Mouse (Mus musculus) testis, adult 2 months (tissue): ENCODE measurements at regions not wholly inside any gene's neighbourhood (a gene's known extent, or its start where the extent isn't known, plus 50 kb on each side); places are given as distances from the start of the nearest gene placed in this dataset.

Experiments used
- H3K27ac ChIP-seq: fragments of 200-500 bp; 2 replicates; pipeline ENCODE4 v1.5.1; 2012; ENCODE audit warnings: low read depth, low read length; ENCODE audit not compliant: control insufficient read depth, insufficient read depth
- H3K27me3 ChIP-seq: fragments of 200-500 bp; 2 replicates; pipeline ENCODE4 v1.6.1; 2012; ENCODE audit warnings: mild to moderate bottlenecking, low read length, moderate library complexity; ENCODE audit not compliant: control insufficient read depth, insufficient read depth
- H3K36me3 ChIP-seq: fragments of 200-500 bp; 2 replicates; pipeline ENCODE4 v1.6.1; 2012; ENCODE audit warnings: mild to moderate bottlenecking, low read length; ENCODE audit not compliant: control insufficient read depth, insufficient read depth
- H3K4me1 ChIP-seq: fragments of 200-500 bp; 2 replicates; pipeline ENCODE4 v1.6.1; 2012; ENCODE audit warnings: low read length; ENCODE audit not compliant: control insufficient read depth, insufficient read depth
- H3K4me3 ChIP-seq: fragments of 200-500 bp; 2 replicates; pipeline ENCODE4 v1.5.1; 2012; ENCODE audit warnings: low read depth, mild to moderate bottlenecking, low read length, moderate library complexity, mixed read lengths; ENCODE audit not compliant: control insufficient read depth
- CTCF ChIP-seq: fragments of 200-500 bp; IDR thresholded peaks from 2 replicates; pipeline ENCODE4 v1.5.1; 2012; ENCODE audit warnings: low read depth, mild to moderate bottlenecking, inconsistent platforms, low read length, moderate library complexity; ENCODE audit not compliant: control insufficient read depth, insufficient read depth, insufficient replicate concordance
- POLR2A ChIP-seq: fragments of 200-500 bp; IDR thresholded peaks from 2 replicates; pipeline ENCODE4 v1.6.1; 2012; ENCODE audit warnings: low read depth, mild to moderate bottlenecking, inconsistent platforms, low read length, moderate library complexity; ENCODE audit not compliant: control insufficient read depth

DNA sequence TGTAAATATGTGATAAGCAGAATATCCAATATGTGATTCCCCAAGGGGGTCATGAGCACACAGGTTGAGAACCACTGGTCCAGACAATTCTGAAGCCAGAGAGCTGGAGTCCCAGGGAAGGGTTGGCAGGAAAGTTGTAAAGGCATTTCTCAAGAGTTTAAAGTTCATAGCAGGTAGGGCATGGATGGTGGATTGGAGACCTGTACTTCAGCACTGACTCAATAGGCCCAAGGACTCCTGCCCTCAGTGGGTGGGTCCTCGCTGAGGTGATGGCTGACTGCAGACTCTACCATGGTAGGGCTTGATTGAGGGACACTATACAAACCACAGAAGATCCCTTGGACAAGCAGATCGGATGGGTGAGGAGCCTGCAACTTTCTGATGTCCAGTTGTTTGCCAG lies 196.8 kb upstream of the Tle3 start:
- Histone ChIP-seq H3K36me3 (no peaks in the 10 kb centered on the region), H3K27me3 (no peaks in the 10 kb centered on the region), H3K4me3 (no peak overlapping the region), H3K4me1 (no peaks in the 10 kb centered on the region), H3K27ac (no peak overlapping the region)
- no peak for TF ChIP-seq POLR2A

DNA sequence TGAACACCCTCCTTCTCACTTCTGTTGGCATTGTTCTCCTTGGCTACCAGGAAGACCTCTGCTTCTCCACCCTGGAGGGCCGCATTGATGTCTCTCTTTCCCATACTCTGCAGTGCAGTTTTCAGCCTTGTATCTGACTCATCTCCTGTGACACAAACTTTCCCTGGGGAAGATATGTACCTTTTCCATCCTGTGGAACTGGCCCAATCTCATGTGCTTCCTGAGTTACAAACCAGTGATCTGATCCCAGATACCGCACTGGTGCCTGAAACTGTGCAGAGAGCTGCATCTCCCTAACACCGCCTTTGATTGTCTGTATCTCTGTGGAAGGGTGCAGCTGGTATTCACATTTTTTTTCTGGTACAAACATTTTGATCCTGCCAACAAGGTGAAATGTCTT lies 195.3 kb upstream of the Tle3 start:
- no peaks in the 10 kb centered on the region for H3K36me3 ChIP-seq
- no peaks in the 10 kb centered on the region for H3K27me3 ChIP-seq
- no peaks in the 10 kb centered on the region for H3K4me1 ChIP-seq
- H3K27ac ChIP-seq, result no peak overlapping the region
- H3K4me3 ChIP-seq, result no peak overlapping the region
- no peak for TF ChIP-seq POLR2A
- no peak for TF ChIP-seq CTCF

DNA sequence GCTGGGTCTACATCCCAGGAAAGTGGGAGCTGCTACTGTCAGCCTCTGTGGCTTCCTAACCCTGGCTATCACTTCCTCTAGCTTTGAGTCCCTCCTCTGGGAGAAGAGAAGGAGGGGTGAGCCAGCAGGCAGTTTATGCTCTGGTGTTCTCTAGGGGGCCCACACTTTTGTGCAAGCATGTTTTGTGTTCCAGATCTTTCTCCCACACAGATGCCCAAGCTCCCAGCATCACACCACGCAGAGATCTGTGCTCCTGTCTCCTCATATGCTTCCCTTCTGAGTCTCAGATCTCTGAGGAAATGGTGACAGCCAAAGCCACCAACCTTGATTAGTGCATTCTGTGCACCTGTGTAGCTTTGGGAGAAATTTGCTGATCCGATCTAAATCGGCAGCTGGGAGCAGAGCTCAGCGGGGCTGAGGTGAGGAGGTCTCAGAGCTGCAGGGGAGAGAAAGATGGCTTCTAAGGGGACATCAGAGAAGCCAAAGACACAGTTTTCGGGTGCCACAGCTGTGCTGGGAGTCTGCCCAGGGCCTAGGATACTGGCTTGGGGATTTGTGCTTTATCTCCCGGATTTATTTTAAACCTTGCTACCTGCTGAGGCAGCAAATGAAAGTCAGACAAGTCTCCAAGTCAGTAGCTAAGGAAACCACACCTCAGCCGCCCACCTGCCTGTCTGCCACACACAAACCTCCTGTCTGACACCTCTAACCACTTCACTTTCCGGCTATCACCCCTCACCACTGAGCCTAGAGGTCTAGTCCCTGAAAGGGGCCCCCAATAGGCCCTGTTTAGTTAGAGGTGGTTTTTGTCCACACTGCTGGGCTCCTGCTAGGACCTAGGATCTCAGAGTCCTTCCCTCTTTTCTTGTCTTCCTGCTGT lies 185.4 kb upstream of the Tle3 start:
- H3K27ac ChIP-seq, result no peak overlapping the region
- H3K27me3 ChIP-seq, result no peaks in the 10 kb centered on the region
- no peaks in the 10 kb centered on the region for H3K4me1 ChIP-seq
- H3K4me3 ChIP-seq, result no peak overlapping the region
- H3K36me3 ChIP-seq, result no peaks in the 10 kb centered on the region
- TF ChIP-seq CTCF (no peak), POLR2A (no peak)

DNA sequence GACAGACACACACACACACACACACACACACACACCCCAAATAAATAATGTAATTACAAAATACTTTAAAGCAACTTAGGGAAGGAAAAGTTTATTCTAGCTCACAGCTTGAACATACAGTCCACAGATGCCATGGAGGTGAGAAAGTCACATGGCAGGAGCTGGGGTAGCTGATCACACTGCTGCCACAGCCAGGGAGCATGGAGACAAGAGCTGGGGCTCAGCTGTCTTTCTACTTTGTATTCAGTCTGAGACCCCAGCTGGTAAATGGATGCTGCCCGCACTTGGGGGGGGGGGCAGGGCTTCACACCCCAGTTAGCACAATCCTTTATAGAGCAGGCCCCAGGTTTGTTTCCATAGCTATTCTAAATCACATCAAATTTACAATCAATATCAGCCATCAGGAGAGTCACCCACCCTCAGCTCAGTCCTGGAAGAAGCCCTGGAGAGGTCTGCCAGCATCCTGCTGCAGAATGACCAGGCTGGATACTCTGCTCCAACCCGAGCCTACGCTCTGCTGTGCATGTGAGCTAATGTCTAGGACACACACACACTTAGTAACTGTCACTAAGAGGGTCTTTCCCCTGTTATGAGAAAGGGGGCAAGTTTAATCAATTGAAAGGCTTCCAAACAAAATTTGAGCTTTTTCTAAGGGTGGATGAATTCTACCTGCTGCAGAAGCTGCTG lies 184.3 kb upstream of the Tle3 start:
- no peaks in the 10 kb centered on the region for H3K27me3 ChIP-seq
- no peak overlapping the region for H3K4me3 ChIP-seq
- no peaks in the 10 kb centered on the region for H3K36me3 ChIP-seq
- H3K4me1 ChIP-seq, result no peaks in the 10 kb centered on the region
- H3K27ac ChIP-seq, result no peak overlapping the region
- TF ChIP-seq POLR2A, result no peak
- TF ChIP-seq CTCF, result no peak

DNA sequence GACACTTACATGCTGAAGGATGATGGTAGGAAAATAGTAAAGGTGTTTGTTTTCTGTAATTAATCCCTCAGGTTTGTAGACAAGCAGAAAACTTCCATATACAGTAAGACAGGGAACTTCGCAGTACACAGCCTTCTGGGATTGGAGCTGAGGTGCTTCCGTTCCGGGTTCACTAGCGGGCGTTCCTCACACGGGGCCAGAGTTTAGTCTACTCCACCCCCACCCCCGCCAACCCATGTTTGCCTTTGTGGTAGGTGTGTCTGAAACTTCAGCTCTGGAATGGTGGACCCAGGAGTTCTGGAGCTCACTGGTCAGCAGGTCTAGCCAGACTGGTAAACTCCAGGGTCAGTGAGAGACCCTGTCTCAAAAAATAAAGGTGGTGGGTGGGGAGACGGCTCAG lies 182.9 kb upstream of the Tle3 start:
- Histone ChIP-seq H3K4me3 (no peak overlapping the region), H3K36me3 (no peaks in the 10 kb centered on the region), H3K27me3 (no peaks in the 10 kb centered on the region), H3K27ac (no peak overlapping the region), H3K4me1 (no peaks in the 10 kb centered on the region; the same call in 1 of the 2 replicates)
- TF ChIP-seq CTCF (no peak), POLR2A (no peak)

DNA sequence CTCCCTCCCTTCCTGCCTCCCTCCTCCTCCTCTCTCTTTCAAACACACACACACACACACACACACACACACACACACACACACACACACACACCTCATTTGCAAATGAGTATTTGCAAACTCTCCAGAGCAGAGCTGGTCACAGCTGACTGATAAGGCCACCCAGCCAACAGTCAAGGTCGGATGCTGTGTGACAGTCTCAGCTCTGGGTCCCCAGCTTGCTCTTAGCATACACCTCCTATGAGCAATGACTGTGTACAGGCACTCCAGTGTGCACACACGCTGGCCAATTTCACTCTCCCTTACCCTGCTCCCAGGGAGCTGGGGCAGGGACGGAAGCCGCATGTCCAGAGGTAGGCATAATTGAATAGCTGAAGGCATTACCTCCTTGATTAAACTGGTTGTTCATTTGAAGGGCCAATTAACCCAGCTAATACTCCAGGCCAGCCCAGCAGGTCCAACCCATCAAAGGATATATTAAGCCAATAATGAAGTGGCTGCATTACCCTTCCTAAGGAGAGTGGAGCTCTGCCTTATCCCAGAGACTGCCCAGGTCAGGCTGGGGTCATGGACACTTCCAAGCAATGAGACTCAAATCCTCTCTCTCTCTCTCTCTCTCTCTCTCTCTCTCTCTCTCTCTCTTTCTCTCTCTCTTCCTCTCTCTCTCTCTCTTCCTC lies 173.0 kb upstream of the Tle3 start:
- H3K4me3 ChIP-seq, result no peak overlapping the region
- H3K27ac ChIP-seq, result no peak overlapping the region
- H3K36me3 ChIP-seq, result no peaks in the 10 kb centered on the region
- H3K4me1 ChIP-seq, result no peaks in the 10 kb centered on the region; the same call in 1 of the 2 replicates
- no peaks in the 10 kb centered on the region for H3K27me3 ChIP-seq
- TF ChIP-seq CTCF, result no peak
- no peak for TF ChIP-seq POLR2A

DNA sequence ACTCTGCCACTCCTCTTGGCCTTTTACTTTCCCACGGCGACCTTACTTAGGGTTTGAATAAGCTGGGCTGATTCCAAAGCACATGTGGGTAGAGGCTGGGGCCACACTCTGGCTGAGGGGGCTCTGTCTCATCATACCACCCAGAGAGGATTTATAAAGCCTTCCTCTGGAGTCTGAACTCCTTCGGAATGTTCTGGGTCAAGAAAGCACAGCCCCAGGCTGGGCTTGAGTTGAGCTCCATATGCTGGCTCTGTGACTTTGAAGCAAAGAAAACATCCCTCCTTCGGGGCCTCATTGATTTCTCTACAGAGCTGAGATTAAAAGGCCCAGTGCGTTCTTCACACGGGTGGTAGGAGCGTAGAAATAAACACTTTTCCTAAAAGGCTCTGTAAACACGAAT lies 172.3 kb upstream of the Tle3 start:
- H3K36me3 ChIP-seq, result no peaks in the 10 kb centered on the region
- H3K4me3 ChIP-seq, result no peak overlapping the region
- no peaks in the 10 kb centered on the region for H3K27me3 ChIP-seq
- no peak for TF ChIP-seq POLR2A
- TF ChIP-seq CTCF, result no peak
- no peak overlapping the region for H3K27ac ChIP-seq
- no peaks in the 10 kb centered on the region for H3K4me1 ChIP-seq

DNA sequence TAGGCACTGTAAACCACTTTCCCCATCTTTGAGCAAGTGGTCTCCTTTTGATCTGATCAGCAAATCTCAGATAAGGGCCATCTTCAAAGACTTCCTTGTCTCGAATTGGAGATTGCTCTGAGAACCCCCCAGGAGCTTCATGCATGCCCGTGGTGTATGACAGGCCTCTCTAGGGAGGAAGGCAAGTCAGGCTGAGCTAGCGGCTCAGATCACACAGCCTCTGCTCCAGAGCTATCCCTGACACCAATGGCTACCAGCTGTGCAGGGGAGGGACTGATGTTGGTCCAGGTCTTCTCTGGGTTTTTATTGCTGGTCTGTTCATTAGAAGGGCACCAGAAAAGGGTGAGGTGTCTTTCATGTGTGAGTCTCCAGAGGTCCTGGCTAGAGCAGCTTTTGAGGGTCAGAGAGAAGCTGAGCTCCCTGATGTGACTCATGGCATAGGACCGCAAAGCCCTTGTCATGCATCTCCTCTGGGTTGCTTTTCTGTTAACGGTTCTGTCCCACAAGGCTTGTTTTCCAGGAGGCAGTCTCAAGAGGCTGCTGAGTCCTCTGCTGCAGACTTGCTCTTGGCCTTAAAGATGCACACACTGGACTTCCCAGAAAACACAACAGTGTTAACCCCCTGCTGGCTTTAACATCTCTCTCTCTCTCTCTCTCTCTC lies 171.7 kb upstream of the Tle3 start:
- Histone ChIP-seq H3K27ac (no peak overlapping the region), H3K36me3 (no peaks in the 10 kb centered on the region), H3K4me3 (no peak overlapping the region), H3K27me3 (no peaks in the 10 kb centered on the region), H3K4me1 (no peaks in the 10 kb centered on the region)
- TF ChIP-seq POLR2A (no peak), CTCF (no peak)
